Mouse (Mus musculus): ENCODE results near the gene Parvg.
"Not testable (repeated sequence)": the region's sequence is repeated elsewhere in the genome, so short reads cannot be mapped to it uniquely, and the experiment has no call there.

Parvg gene

GRCm38 (mm10) chr15:84323966-84324869, at the start of gene Parvg:
Gene Parvg, plus strand, starts transcription at chr15:84324026.
- DNase-seq (ENCODE audit: low spot score): no peak

GRCm38 (mm10) chr15:84276066-84276465, 47.8 kb upstream of the Parvg start:
- DNase-seq (ENCODE audit: low spot score): no peak

GRCm38 (mm10) chr15:84278091-84278490, 45.7 kb upstream of the Parvg start:
- no peak for DNase-seq (ENCODE audit: low spot score)

DNA sequence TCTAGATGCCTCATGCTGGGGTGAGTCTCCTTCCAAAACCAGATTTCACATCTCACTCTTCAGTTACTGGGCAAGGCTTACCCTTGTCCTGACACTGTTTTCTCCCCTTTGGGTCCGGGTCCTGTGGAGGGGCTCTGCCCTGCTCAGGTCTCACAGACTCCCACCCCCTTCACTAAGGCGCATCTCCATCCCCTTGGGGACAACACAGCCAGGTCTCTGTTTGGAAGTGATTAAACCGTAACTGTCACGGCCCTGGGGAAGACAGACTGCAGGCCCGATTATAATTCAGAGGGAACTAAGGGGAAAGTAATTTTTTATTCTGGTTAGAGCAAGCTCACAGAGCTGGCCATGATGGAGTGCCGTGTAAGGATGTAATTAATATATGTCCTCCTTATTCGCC, 45.2 kb upstream of the Parvg start:
- no peak for DNase-seq (ENCODE audit: low spot score)

DNA sequence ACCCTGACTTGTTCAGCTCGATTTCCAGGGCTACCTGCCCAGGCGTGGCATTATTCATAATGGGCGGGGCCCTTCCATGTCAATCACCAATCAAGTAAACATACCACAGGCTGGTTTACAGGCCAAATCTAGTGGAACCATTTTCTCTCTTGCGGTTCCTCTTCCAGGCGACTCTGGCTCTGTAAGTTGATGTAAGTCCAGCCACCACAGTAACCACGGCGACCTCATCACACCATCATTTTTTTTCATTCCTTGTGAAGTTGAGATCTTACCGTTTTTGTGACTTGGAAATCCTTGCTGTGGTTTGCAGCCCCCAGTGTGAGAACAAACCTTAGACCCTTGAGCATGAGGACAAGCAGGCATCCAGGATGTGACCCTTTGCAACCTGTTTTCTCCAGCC, 43.5 kb upstream of the Parvg start:
- DNase-seq (ENCODE audit: low spot score): no peak

DNA sequence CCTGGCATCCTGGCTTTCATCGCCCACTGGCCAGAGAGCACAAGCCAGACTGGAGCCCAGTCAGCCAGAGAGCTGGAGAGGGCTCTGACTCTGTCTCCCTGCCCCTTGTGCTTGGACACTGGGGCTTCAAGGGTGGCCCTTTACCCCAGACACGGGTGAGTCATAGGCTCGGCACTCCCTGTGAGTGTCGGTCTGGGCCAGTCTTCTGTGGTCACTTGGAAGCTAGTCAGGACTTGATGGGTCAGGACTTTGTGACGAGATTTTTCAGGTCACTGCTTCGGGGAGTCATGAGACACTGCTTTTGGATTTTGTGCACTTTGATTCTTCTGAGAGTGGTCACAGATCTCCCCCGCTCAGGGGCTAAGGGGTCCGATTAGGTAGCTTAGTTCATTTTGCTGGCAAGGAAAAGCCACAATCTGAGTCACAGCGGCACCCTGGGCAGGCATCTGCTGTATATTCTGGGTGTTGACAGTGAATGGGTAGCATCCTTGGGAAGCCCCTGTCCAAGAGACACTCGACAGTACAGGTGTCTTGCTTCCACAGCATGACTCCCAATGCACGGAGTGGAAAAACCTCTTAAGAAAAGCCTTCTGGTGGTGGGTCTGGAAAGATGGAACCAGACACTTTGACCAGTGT, 43.0 kb upstream of the Parvg start:
- no peak for DNase-seq (ENCODE audit: low spot score)

DNA sequence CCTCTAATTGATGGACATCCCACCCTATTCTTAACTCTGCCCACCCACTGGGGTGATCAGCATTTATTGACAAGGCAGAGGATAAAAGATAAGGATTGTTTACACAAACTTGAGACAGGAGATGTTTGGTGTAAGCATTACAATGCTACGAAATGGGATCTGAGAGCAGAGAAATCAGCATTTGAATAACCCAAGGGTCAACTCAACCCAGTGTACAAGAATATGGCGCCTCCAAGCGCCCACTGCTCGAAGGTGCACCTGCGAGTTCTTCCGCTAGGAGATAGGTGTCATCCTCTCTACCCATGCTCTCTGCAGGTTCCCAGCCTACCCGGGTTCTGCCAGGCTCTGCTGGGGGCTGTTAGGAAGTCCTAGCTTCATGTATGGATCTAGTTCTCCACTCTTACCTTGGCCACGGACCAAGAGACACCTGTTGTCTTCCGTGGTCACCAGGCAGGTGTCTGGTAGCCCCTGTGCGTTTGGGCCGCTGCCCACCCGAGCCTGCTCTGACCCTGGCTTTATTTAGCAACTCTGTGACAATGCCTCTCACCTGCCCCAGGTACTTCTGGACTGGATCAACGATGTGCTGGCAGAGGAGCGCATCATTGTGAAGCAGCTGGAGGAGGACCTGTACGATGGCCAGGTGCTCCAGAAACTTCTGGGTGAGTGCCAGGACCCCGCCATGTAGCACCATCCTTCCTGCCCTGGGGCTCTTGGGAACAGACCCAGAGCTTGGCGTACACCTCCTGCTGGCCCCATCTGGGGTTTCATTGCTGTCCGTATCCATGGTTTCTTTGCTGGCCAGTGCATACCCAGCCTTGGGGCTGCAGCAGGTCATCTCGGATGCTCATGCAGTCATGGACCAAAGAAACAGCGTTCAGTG, 41.4 kb upstream of the Parvg start:
- DNase-seq (ENCODE audit: low spot score): no peak

- no peak for DNase-seq (ENCODE audit: low spot score)
Measured at GRCm38 (mm10) chr15:84284059-84284458, 39.8 kb upstream of the Parvg start.

DNA sequence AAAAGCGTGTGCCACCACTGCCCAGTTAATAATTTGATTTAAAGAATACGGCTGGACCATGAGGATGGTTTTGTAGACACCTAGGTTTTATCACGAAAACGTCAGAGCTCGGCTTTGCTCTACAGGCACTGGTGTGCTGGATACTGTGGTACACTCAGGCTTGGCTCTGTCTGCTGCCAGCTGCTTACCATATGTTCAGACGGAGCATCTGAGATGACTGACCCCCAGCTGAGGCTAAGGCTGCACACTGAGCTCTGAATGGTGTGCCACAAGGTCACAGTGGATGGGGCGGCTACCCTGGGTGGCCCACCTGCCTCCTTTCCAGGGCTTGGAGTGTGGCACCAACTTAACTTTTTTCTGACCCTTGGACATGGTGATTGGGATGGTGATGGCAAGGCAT, 38.4 kb upstream of the Parvg start:
- no peak for DNase-seq (ENCODE audit: low spot score)

GRCm38 (mm10) chr15:84288953-84289352, 34.9 kb upstream of the Parvg start:
- DNase-seq (ENCODE audit: low spot score): not testable (repeated sequence)

DNA sequence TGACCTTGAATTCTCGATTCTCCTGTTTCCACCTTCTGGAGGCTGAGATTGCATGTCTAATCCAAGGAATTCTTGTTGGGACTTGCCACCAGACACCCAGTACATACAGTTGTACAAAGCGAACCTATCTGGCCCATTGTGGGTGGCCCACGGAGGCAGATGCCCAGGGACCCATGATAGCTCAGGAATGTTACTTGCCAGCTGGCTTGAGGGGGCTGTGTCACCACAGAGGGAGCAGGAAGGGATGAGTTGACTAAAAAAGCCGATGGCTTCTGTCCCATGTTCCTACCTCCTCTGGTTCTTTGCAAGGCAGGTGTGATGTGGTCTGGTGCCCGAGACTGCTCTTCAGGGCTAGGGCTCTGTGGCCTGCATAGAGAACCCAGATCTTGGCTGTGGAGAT, 32.7 kb upstream of the Parvg start:
- DNase-seq (ENCODE audit: low spot score): no peak

DNA sequence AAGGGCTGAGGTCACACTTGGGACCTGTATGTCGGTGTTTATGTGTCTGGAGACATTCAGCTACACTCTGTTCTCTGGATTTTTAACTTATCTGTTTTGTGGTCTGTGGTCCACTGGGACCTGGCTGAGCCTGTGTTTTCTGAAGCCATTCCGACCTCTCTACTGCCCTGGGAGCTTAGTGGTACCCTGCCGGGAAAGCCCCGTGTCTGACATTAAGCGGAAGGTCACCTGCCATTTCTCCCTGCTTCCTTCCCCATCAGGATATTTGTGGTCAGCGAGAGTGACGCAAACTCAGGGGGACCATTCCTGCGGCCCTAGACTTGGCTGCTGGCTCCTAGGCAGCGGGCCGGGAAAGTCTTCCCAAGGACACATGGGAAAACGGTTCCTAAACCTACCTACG, 30.2 kb upstream of the Parvg start:
- DNase-seq (ENCODE audit: low spot score): no peak

DNA sequence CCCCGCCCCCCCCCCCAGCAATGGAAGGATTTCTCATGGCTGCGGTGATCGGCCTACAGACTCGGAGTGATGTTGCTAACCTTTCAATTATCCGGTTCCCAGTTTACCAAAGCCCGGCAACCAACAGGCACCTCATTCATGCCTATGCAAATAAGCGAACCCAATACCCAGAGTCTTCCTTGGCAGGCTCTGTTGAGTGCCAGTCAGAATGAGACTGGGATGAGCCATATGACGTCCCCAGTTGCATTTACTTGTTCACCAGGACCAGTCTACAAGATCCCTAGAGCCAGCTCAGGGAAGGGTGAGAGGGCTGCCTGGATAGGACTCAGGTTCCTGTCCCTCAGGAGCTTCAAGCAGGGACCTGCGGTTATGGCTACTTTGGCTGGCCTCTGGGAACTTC, 29.4 kb upstream of the Parvg start:
- DNase-seq (ENCODE audit: low spot score): no peak

- DNase-seq (ENCODE audit: low spot score): no peak
Measured at GRCm38 (mm10) chr15:84295225-84295624, 28.6 kb upstream of the Parvg start.

DNA sequence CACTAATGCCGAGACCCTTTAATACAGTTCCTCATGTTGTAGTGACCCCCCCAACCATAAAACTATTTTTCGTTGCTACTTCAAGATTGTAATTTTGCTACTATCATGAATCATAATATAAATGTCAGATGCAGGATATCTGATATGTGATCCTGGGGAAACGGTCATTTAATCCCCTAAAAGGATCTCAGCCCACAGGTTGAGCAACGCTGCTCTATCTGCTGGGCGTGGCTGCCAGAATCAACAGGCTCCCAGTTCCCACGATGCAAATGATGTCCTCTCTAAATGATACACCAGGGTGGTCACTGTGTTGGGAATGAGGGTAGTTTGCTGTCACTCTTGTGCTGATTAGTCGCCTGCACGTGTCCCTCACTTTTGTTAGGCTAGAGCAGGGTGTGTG, 26.4 kb upstream of the Parvg start:
- DNase-seq (ENCODE audit: low spot score): no peak

DNA sequence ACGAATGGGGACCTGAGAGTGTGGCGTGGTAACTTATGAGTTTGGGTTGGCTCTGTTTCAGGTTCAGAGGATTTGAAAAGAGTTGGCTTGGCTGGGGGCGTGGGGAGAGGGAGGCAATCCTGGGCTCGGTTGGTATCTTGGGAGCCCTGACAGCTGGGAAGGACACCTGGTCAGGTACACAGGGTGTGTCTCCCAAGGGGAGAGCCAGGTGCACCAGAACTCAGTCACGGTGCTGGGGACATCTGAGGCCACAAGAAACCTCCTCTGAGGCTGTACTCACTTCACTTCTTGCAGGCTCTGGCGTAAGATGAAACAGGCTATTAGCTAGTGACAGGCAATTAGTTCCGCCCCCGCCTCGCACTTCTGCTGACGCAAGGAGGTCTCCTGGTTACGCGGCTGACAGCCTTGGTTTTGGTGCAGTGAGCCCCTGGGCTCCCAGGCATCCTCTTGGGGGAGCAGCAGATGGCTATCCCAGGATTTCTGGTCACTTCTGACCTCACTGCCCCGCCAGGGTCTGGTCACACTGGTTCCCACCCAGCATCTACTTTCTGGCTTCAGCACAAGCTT, 24.9 kb upstream of the Parvg start:
- no peak for DNase-seq (ENCODE audit: low spot score)

DNA sequence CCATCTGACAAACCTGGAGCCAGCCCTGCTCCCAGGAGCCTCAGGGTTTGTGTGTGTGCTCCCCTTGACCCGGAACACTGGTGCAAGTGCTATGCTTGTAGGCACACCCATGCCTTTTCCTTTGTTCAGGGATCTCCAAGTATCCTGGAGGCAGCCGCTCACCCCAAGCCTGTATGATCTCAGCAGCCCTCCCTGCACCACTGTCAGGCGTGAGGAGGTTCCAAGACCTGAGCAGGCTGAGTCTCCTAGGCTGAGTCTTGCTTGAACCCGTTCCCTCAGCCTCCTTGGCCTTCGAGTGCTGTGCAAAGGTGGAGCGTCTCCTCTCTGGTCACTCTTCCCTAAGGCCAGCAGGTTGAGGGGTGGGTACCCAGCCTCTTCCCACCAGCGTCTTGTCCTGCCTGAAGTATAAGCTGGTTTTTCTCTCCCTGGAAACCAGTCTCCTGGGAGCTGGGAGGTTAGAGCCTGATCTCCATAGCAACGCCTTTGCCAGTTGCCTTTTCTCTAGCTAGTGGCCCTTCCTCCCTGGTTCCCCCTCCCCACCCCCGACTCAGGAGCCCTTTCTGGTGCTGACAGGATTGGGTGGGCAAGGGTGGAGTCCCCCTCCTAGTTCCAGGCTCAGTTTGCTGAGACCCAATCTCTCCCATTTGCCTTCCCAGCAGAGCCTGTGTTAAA, 24.0 kb upstream of the Parvg start:
- no peak for DNase-seq (ENCODE audit: low spot score)

GRCm38 (mm10) chr15:84300591-84300990, 23.2 kb upstream of the Parvg start:
- DNase-seq (ENCODE audit: low spot score): no peak

GRCm38 (mm10) chr15:84301026-84301425, 22.8 kb upstream of the Parvg start:
- no peak for DNase-seq (ENCODE audit: low spot score)

DNA sequence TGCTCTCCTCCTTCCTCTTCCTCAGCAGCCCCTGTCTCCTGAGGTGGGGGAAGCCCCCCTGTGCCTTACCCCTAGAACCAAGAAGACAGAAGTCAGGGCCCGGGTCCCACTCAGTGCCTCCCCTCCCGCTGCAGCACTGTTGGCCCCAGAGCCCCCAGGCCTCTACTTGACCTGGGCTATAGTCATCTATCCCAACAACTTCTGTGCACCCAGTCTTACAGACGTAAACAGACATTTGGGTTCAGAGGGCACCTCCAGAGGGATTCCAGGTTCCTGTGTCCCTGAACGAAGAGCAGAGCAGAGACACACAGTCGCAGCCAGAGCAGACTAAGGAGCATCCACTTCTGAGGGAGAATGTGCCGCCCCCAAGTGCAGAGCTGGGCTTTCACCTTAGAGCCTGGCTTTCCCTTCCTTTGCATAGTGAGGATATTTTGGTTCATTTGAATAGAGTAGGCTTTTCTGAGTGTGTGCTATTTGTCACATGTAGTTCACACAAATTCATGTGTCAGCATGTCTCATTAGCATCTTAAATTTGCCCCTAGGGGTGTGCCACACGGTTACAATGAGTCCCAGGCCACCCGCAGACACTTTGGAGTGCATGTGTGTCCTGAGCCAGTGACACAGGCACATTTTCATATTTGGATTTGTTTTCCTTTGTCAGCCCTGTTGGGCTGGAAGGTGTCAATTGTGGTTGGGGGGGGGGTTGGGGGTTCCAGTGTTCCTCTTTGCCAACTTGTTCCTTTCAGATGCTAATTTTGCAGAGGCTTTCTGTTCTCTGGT, 22.0 kb upstream of the Parvg start:
- no peak for DNase-seq (ENCODE audit: low spot score)

DNA sequence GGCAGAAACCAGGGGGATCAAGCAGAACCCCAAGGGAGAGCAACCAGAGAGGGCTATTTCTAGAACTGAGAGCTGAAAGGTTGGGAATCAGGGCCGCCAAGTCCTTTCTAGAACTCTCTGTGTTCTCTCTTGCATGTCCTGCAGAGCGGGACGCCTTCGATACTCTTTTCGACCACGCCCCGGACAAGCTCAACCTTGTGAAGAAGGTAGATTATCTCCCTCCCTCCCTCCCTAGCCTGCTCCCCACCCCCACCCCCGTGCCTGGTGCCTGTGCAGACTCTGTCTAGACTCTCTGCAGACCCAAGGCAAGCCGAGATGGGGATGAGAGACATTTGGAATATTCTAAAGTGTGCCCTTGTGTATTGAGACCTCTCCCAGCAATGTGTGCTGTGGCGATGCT, 20.6 kb upstream of the Parvg start:
- DNase-seq (ENCODE audit: low spot score): no peak
